In genomic region chr14:52005616-52006015, GRCm38 (mm10) we compare ENCODE assay signal across 20 mouse cellular contexts. TPM values are rescaled to one million over a fixed set of nuclear protein-coding genes. Genes with fewer than 3 reads are reported as not detected.
DNase-seq lines count a peak whose midpoint lies in the region; ATAC-seq lines count a peak whose summit lies in the region.
"Had no signal": no experiment of that assay in that cellular context is flagged by ENCODE, and none has a peak within 500 bp of the region (broad histone marks: within the 10 kb centered on the region; RNA-seq: fewer than 3 reads in every experiment).

No protein-coding gene starts in this region.

- H3K9ac ChIP-seq in heart, embryonic 13.5 days, result peak overlapping the region; percentile 60; the same call in 1 of the 2 replicates
- no peak overlapping the region for H3K9ac ChIP-seq in kidney, embryonic 15.5 days
- H3K9ac ChIP-seq: limb, embryonic 15.5 days; lung, embryonic 15.5 days had no signal

- peaks cover 84% of the 10 kb centered on the region for H3K36me3 ChIP-seq in heart, embryonic 13.5 days
- peaks cover 82% of the 10 kb centered on the region for H3K36me3 ChIP-seq in kidney, embryonic 15.5 days
- peaks cover 85% of the 10 kb centered on the region for H3K36me3 ChIP-seq in midbrain, embryonic 10.5 days

- H3K27me3 ChIP-seq in heart, embryonic 13.5 days (replicated peaks), result no peaks in the 10 kb centered on the region
- H3K27me3 ChIP-seq in kidney, embryonic 15.5 days, result no peaks in the 10 kb centered on the region
- no peaks in the 10 kb centered on the region for H3K27me3 ChIP-seq in midbrain, embryonic 10.5 days (ENCODE audit: low read depth, poor library complexity, severe bottlenecking)
- H3K27me3 ChIP-seq: limb, embryonic 15.5 days; lung, embryonic 15.5 days had no signal

- H3K27ac ChIP-seq in heart, embryonic 13.5 days (replicated peaks), result peak overlapping the region; percentile 80
- 0 out of 2 replicates have a peak overlapping the region, but pooled peaks have one; percentile 9 for H3K27ac ChIP-seq in kidney, embryonic 15.5 days
- no peak overlapping the region for H3K27ac ChIP-seq in midbrain, embryonic 10.5 days (replicated peaks)
- H3K27ac ChIP-seq: embryonic facial prominence, embryonic 10.5 days; limb, embryonic 15.5 days; lung, embryonic 15.5 days had no signal

- H3K4me1 ChIP-seq in heart, embryonic 13.5 days, result peaks cover 62% of the 10 kb centered on the region
- H3K4me1 ChIP-seq in kidney, embryonic 15.5 days, result peaks cover 51% of the 10 kb centered on the region
- H3K4me1 ChIP-seq in midbrain, embryonic 10.5 days, result peaks cover 72% of the 10 kb centered on the region

- no peaks in the 10 kb centered on the region for H3K9me3 ChIP-seq in heart, embryonic 13.5 days
- no peaks in the 10 kb centered on the region for H3K9me3 ChIP-seq in kidney, embryonic 15.5 days (replicated peaks)
- no peaks in the 10 kb centered on the region for H3K9me3 ChIP-seq in midbrain, embryonic 10.5 days (replicated peaks)
- H3K9me3 ChIP-seq: embryonic facial prominence, embryonic 10.5 days; limb, embryonic 15.5 days; lung, embryonic 15.5 days had no signal

- ATAC-seq in heart, embryonic 13.5 days (ENCODE audit: extremely low read depth, insufficient number of reproducible peaks, low FRiP score, low TSS enrichment), result no peak
- no peak for ATAC-seq in kidney, embryonic 15.5 days (replicated peaks; ENCODE audit: low FRiP score)

- H3K4me2 ChIP-seq in heart, embryonic 13.5 days, result peak overlapping the region; percentile 40
- no peak overlapping the region for H3K4me2 ChIP-seq in kidney, embryonic 15.5 days
- H3K4me2 ChIP-seq: limb, embryonic 15.5 days; lung, embryonic 15.5 days had no signal

- WGBS in heart, embryonic 13.5 days, result 48% methylated on average over 6 of the region's 6 CpGs
- WGBS in kidney, embryonic 15.5 days, result 71% methylated on average over 6 of the region's 6 CpGs
- WGBS in midbrain, embryonic 10.5 days, result 90% methylated on average over 6 of the region's 6 CpGs

- DNase-seq in heart, adult 8-10 months (ENCODE audit: low spot score), result no peak
- no peak for DNase-seq in kidney, adult 11 months
- peak; percentile 12 for DNase-seq in midbrain, embryonic 10.5 days (ENCODE audit: low spot score)
- peak; percentile 73 for DNase-seq in testis, postnatal 10 days (ENCODE audit: low spot score)
- DNase-seq in lung, postnatal 4 days, result no peak
- DNase-seq: cerebellum, postnatal 36 days; kidney, postnatal 14 days; spleen, adult 18-20 months had no signal

- H3K4me3 ChIP-seq in heart, embryonic 13.5 days, result no peak overlapping the region
- H3K4me3 ChIP-seq in kidney, embryonic 15.5 days (replicated peaks), result no peak overlapping the region
- H3K4me3 ChIP-seq in midbrain, embryonic 10.5 days, result peak overlapping the region; percentile 36; the same call in 1 of the 2 replicates
- H3K4me3 ChIP-seq: embryonic facial prominence, embryonic 10.5 days; limb, embryonic 15.5 days; lung, embryonic 15.5 days had no signal

RNA-seq across cellular contexts. Expression of gene Tmem253, which starts 9.8 kb away (rescaled TPM):
- 0.43 and 1.1 TPM in 2 replicates for polyA plus RNA-seq in heart, embryonic 13.5 days (2015; fragmentation: Nextera tagmentation; extraction: Ambion mirVana)
- 1 to 10 TPM; 1.6 to 4.4 (median 2.5) TPM for total RNA-seq in heart, adult 8-10 months (2022)
- polyA plus RNA-seq in kidney, embryonic 15.5 days (2015; fragmentation: Nextera tagmentation; extraction: Ambion mirVana), result 0.93 and 1.1 TPM in 2 replicates
- polyA plus RNA-seq in midbrain, embryonic 10.5 days (2016; fragmentation: Nextera tagmentation; extraction: Ambion mirVana), result 0.67 and 1.2 TPM in 2 replicates
- total RNA-seq: granulocyte monocyte progenitor cell, adult 5-6 weeks; left cerebral cortex, postnatal 10 days; megakaryocyte, adult 5-6 weeks had no signal

RNA-seq across cellular contexts. Expression of gene Zfp219, which starts 14.9 kb away (rescaled TPM):
- polyA plus RNA-seq in heart, embryonic 13.5 days (2015; fragmentation: Nextera tagmentation; extraction: Ambion mirVana), result 14.5 and 15.6 TPM in 2 replicates
- 10 to 100 TPM; 22.5 to 29.9 (median 24.6) TPM for total RNA-seq in heart, adult 8-10 months (2022)
- polyA plus RNA-seq in kidney, embryonic 15.5 days (2015; fragmentation: Nextera tagmentation; extraction: Ambion mirVana), result 38.5 and 43.8 TPM in 2 replicates
- polyA plus RNA-seq in midbrain, embryonic 10.5 days (2016; fragmentation: Nextera tagmentation; extraction: Ambion mirVana), result 89.4 and 96.6 TPM in 2 replicates

RNA-seq across cellular contexts. Expression of gene Arhgef40, which starts 21.1 kb away (rescaled TPM):
- 63.9 and 69.5 TPM in 2 replicates for polyA plus RNA-seq in heart, embryonic 13.5 days (2015; fragmentation: Nextera tagmentation; extraction: Ambion mirVana)
- total RNA-seq in heart, adult 8-10 months (2022), result 10 to 100 TPM; 20.4 to 31.0 (median 24.0) TPM
- polyA plus RNA-seq in kidney, embryonic 15.5 days (2015; fragmentation: Nextera tagmentation; extraction: Ambion mirVana), result 86.1 and 105 TPM in 2 replicates
- 85.4 and 99.8 TPM in 2 replicates for polyA plus RNA-seq in midbrain, embryonic 10.5 days (2016; fragmentation: Nextera tagmentation; extraction: Ambion mirVana)

RNA-seq across cellular contexts. Expression of gene Olfr221, which starts 36.6 kb away (rescaled TPM):
- not detected in 2 replicates for polyA plus RNA-seq in heart, embryonic 13.5 days (2015; fragmentation: Nextera tagmentation; extraction: Ambion mirVana)
- total RNA-seq in heart, adult 8-10 months (2022), result not detected
- not detected in 2 replicates for polyA plus RNA-seq in kidney, embryonic 15.5 days (2015; fragmentation: Nextera tagmentation; extraction: Ambion mirVana)
- not detected in 2 replicates for polyA plus RNA-seq in midbrain, embryonic 10.5 days (2016; fragmentation: Nextera tagmentation; extraction: Ambion mirVana)
- total RNA-seq: granulocyte monocyte progenitor cell, adult 5-6 weeks; layer of hippocampus, postnatal 10 days; left cerebral cortex, postnatal 10 days; megakaryocyte, adult 5-6 weeks had no signal
- polyA plus RNA-seq: C2C12; embryonic facial prominence, embryonic 10.5 days; intestine, embryonic 14.5 days; limb, embryonic 15.5 days; lung, embryonic 15.5 days; stomach, embryonic 16.5 days had no signal

Comparison
In these comparisons a context has a peak if more than half of its experiments do, and no peak if none do; other contexts are left out.
1. DNase-seq: peak in midbrain, embryonic 10.5 days (single experiment) and testis, postnatal 10 days (single experiment); none in heart, adult 8-10 months (single experiment), kidney, adult 11 months (single experiment) and lung, postnatal 4 days (0 of 2).